Mouse (Mus musculus) heart, adult 2 months (tissue): ENCODE data around the gene 1810043G02Rik.

Experiments
- CTCF ChIP-seq: fragments of 200-600 bp; IDR thresholded peaks from 2 replicates; pipeline ENCODE4 v1.8.1; 2022; ENCODE audit warnings: antibody characterized with exemption, mild to moderate bottlenecking, moderate library complexity
- EP300 ChIP-seq: fragments of 200-500 bp; IDR thresholded peaks from 2 replicates; pipeline ENCODE4 v1.6.1; 2011; ENCODE audit warnings: low read depth, low read length, control low read depth; ENCODE audit not compliant: insufficient read depth
- POLR2A ChIP-seq: fragments of 200-500 bp; IDR thresholded peaks from 2 replicates; pipeline ENCODE4 v1.6.1; 2011; ENCODE audit warnings: mild to moderate bottlenecking, low read depth, low read length, control low read depth; ENCODE audit not compliant: insufficient read depth

DNA sequence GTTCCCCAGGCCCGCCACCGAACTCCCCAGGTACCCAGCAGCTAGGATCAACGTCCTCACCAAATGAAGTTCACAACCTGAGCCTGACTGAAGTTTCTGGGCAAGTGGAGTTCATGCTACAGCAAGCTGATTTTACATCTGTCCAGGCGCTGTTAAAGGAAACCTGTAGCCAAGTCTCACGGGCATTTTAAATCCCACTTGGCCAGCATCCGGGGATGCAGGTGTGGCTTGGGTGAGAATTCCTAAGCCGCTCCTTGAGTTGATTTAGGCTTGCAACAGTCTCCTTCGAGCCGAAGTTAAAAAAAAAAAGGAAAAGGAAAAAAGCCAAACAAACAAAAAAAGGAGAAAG, 31.6 kb downstream of the 1810043G02Rik start, which contains the start of gene Pfkl:
- no peak for TF ChIP-seq POLR2A
- no peak for TF ChIP-seq CTCF
- no peak; the same call in 1 of the 2 replicates for TF ChIP-seq EP300
